Mouse (Mus musculus): Measurements from ENCODE around the gene Lta. TPM values are rescaled to one million over a fixed set of nuclear protein-coding genes. Genes with fewer than 3 reads are reported as not detected.

Gene Lta
- total and polyA plus RNA-seq, 3 experiments: 0.24 TPM; not detected in 2

DNA sequence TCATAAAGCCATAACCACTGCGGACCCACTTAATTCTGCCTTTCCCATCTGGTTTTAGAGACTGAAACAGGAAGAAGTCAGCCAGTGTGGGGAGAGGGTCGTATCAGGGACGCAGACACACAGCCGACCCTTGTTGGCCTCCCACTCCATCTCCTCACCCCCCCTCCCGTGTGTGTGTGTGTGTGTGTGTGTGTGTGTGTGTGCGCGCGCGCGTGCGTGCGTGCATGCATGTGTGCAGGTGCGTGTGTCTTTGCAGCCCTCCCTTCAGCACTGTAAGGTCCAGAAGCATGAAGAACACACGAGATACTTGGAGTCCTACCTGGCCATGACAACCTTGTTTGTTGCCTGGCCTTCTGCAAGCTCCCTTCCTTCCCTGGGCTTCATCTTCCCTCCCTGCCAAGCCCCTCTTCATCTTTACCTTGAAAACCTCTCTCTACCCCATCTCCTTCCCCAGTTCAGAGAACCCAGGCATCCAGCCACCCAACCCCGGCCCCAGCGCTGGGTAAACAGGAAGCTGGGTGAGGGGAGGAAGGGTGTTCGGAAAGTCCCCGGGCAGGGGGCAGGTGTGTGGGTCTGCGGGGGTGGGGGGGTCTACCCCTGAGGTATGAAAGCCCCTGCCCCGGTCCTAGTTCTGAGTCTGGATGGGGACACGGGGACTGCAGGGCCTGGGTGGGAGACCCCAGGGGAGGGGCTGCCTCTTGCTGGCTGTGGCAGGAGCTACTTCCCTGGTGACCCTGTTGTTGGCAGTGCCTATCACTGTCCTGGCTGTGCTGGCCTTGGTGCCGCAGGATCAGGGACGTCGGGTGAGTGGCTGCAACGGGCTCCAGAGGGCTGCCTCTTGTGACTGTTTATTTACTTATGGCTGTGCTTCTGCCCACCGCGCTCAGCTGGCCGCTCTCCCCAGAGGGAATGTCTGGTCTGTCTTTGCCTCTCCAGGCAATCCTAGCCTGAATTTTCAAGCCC lies 11.0 kb downstream of the Lta start, which contains the start of gene Ltb:
Gene Ltb, plus strand, starts transcription at position 559 of the 963 bp plus-strand sequence.
- Histone ChIP-seq H3K9me3 (replicated peaks; ENCODE audit: insufficient read depth, low read length) (no peaks in the 10 kb centered on the region), H3K9ac (ENCODE audit: control insufficient read depth, low read depth, low read length, poor library complexity, severe bottlenecking) (peak within 1 kb of the TSS; percentile 71), H3K79me2 (ENCODE audit: control insufficient read depth, insufficient read depth, low read length, poor library complexity) (peaks cover 5% of the 10 kb centered on the region; the same call in 1 of the 2 replicates), H3K36me3 (ENCODE audit: control insufficient read depth in 1 of 2, insufficient read depth in 2 of 2, low read length in 2 of 2) (peaks cover 0 to 24% of the 10 kb centered on the region in 2 experiments; a peak in 2 of 4 replicates), H3K4me3 (ENCODE audit: control insufficient read depth in 1 of 2, insufficient read depth in 1 of 2, low read depth in 2 of 2, low read length in 2 of 2) (peak within 1 kb of the TSS; percentile 71 to 74), H3K27me3 (ENCODE audit: control insufficient read depth in 1 of 2, insufficient read depth in 2 of 2, low read length in 2 of 2) (no peaks in the 10 kb centered on the region), H3K4me1 (ENCODE audit: control insufficient read depth in 1 of 2, insufficient read depth in 2 of 2, low read length in 2 of 2) (peaks cover 19 to 31% of the 10 kb centered on the region in 2 experiments), H3K27ac (ENCODE audit: control insufficient read depth, low read depth, low read length) (peak within 1 kb of the TSS; percentile 17; the same call in 1 of the 2 replicates)
- no peak for TF ChIP-seq ZMIZ1 (IDR thresholded peaks at IDR 0.05; ENCODE audit: low read depth, low read length)
- TF ChIP-seq USF1 (IDR thresholded peaks at IDR 0.05; ENCODE audit: low read depth, low read length): no peak
- no peak for TF ChIP-seq BHLHE40 (IDR thresholded peaks at IDR 0.05; ENCODE audit: borderline replicate concordance, low read depth, low read length)
- no peak for TF ChIP-seq POLR2AphosphoS2 (IDR thresholded peaks at IDR 0.05; ENCODE audit: low read length)
- TF ChIP-seq HCFC1 (IDR thresholded peaks at IDR 0.05; ENCODE audit: low read depth, low read length): no peak
- TF ChIP-seq ZNF384 (IDR thresholded peaks at IDR 0.05; ENCODE audit: low read depth, low read length): no peak
- no peak for TF ChIP-seq TBP (IDR thresholded peaks at IDR 0.05; ENCODE audit: low read depth, low read length)
- no peak for TF ChIP-seq CHD2 (IDR thresholded peaks at IDR 0.05; ENCODE audit: low read length)
- TF ChIP-seq USF2 (IDR thresholded peaks at IDR 0.05; ENCODE audit: borderline replicate concordance in 1 of 2, insufficient read depth in 1 of 2, low read depth in 1 of 2, low read length in 2 of 2): no peak
- no peak for TF ChIP-seq NELFE (IDR thresholded peaks at IDR 0.05; ENCODE audit: low read depth, low read length)
- no peak for DNase-seq (ENCODE audit: low read depth, low spot score)

DNA sequence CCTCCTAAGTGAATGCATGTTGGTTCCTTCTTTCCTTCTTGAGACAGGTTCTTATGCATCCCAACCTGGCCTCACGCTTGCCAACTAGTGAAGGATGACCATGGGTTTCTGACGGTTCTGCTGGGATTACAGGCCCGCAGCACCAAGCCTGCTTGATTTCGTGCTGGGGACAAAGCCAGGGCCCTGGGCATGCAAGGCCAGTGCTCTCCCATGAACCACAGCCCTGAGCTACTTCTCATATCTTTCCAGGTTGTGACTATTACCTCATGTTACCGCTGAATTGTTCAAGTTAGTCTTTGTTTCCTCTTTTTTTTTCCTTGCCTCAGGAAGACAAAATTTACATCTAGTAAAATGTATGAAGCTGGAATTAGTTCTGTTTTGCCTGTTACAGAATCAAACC lies 12.2 kb downstream of the Lta start:
- no peak overlapping the region for H3K4me3 ChIP-seq (ENCODE audit: control insufficient read depth in 1 of 2, insufficient read depth in 1 of 2, low read depth in 2 of 2, low read length in 2 of 2)
- H3K4me1 ChIP-seq (ENCODE audit: control insufficient read depth in 1 of 2, insufficient read depth in 2 of 2, low read length in 2 of 2): peaks cover 23 to 42% of the 10 kb centered on the region in 2 experiments

More for the DNA sequence above, 12.2 kb downstream of the Lta start:
- no peaks in the 10 kb centered on the region for H3K9me3 ChIP-seq (replicated peaks; ENCODE audit: insufficient read depth, low read length)
- 0 out of 2 replicates have a peak, but pooled peaks have one; percentile 33 for TF ChIP-seq ETS1 (IDR thresholded peaks at IDR 0.05; ENCODE audit: low read depth, low read length)
- TF ChIP-seq CHD1 (IDR thresholded peaks at IDR 0.05; ENCODE audit: low read depth, low read length): no peak
- peak; percentile 97 for TF ChIP-seq TBP (IDR thresholded peaks at IDR 0.05; ENCODE audit: low read depth, low read length)
- TF ChIP-seq ZNF384 (IDR thresholded peaks at IDR 0.05; ENCODE audit: low read depth, low read length): peak; percentile 65
- H3K79me2 ChIP-seq (ENCODE audit: control insufficient read depth, insufficient read depth, low read length, poor library complexity): peaks cover 5% of the 10 kb centered on the region; the same call in 1 of the 2 replicates
- DNase-seq (ENCODE audit: low read depth, low spot score): peak; percentile 81
- no peaks in the 10 kb centered on the region for H3K27me3 ChIP-seq (ENCODE audit: control insufficient read depth in 1 of 2, insufficient read depth in 2 of 2, low read length in 2 of 2)
- peak overlapping the region; percentile 58 for H3K27ac ChIP-seq (ENCODE audit: control insufficient read depth, low read depth, low read length)
- no peak overlapping the region for H3K9ac ChIP-seq (ENCODE audit: control insufficient read depth, low read depth, low read length, poor library complexity, severe bottlenecking)
- H3K36me3 ChIP-seq (ENCODE audit: control insufficient read depth in 1 of 2, insufficient read depth in 2 of 2, low read length in 2 of 2): peaks cover 0 to 32% of the 10 kb centered on the region in 2 experiments; a peak in 2 of 4 replicates
